Mouse (Mus musculus): Measurements from ENCODE around the gene Tnni1. TPM values are rescaled to one million over a fixed set of nuclear protein-coding genes. Genes with fewer than 3 reads are reported as not detected.

The Tnni1 gene
- total and polyA plus RNA-seq, 2 experiments from 2014 or later = 0.57 TPM; not detected in 1

- DNase-seq (ENCODE audit: low spot score) = no peak
- no peak for TF ChIP-seq CTCF (IDR thresholded peaks at IDR 0.05)
- H3K27me3 ChIP-seq (ENCODE audit: insufficient read depth, low read length) = no peaks in the 10 kb centered on the region
- H3K4me2 ChIP-seq (ENCODE audit: low read depth, low read length, poor library complexity, severe bottlenecking) = no peak overlapping the region
- no peaks in the 10 kb centered on the region for H3K9me3 ChIP-seq (ENCODE audit: low read length)
- 97% methylated on average over 1 of the region's 1 CpGs for WGBS
- no peak for ATAC-seq (ENCODE audit: low FRiP score)
- no peaks in the 10 kb centered on the region; the same call in 1 of the 2 replicates for H3K36me3 ChIP-seq (ENCODE audit: insufficient read depth, low read length)
- no peak overlapping the region for H3K9ac ChIP-seq (replicated peaks; ENCODE audit: low read length, poor library complexity, severe bottlenecking)
- no peak overlapping the region for H3K27ac ChIP-seq (ENCODE audit: low read depth, low read length)
- H3K4me3 ChIP-seq (ENCODE audit: low read depth, low read length) = no peak overlapping the region
- no peaks in the 10 kb centered on the region for H3K4me1 ChIP-seq (ENCODE audit: insufficient read depth, low read length)
These were observed 76.1 kb downstream of the Tnni1 start for GRCm38 (mm10) chr1:135855344-135855687.

DNA sequence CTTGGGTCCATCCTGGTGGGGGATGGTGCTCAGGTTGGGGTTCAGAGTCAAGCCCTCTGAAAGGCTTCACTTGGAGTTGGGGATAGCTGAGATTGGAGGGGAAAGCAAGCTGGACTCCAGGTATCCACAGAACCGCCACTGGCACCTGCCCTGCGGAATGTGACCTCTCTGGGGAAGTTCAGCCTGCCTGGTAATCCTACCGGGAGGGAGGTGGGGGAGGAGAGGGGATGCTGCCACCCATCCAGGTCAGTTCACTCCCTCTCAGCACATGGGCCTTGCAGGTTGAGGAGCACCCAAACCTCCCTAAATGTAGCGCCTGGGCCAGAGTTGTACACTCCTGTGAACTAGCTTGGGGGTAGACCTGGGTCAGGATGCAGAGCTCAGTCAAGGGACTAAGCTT, 76.8 kb downstream of the Tnni1 start:
- H3K27ac ChIP-seq (ENCODE audit: low read depth, low read length) = no peak overlapping the region
- ATAC-seq (ENCODE audit: low FRiP score) (no peak), DNase-seq (ENCODE audit: low spot score) (no peak)
- 79% methylated on average over 4 of the region's 4 CpGs for WGBS
- H3K27me3 ChIP-seq (ENCODE audit: insufficient read depth, low read length) = no peaks in the 10 kb centered on the region
- no peak overlapping the region for H3K4me2 ChIP-seq (ENCODE audit: low read depth, low read length, poor library complexity, severe bottlenecking)
- no peak overlapping the region for H3K4me3 ChIP-seq (ENCODE audit: low read depth, low read length)
- H3K36me3 ChIP-seq (ENCODE audit: insufficient read depth, low read length) = no peaks in the 10 kb centered on the region; the same call in 1 of the 2 replicates
- no peak for TF ChIP-seq CTCF (IDR thresholded peaks at IDR 0.05)
- H3K9me3 ChIP-seq (ENCODE audit: low read length) = no peaks in the 10 kb centered on the region
- no peaks in the 10 kb centered on the region for H3K4me1 ChIP-seq (ENCODE audit: insufficient read depth, low read length)
- H3K9ac ChIP-seq (replicated peaks; ENCODE audit: low read length, poor library complexity, severe bottlenecking) = no peak overlapping the region

GRCm38 (mm10) chr1:135857137-135857775, 78.0 kb downstream of the Tnni1 start:
- DNase-seq (ENCODE audit: low spot score) = no peak
- no peak for TF ChIP-seq CTCF (IDR thresholded peaks at IDR 0.05)
- ATAC-seq (ENCODE audit: low FRiP score) = no peak
- Histone ChIP-seq H3K9me3 (ENCODE audit: low read length) (no peaks in the 10 kb centered on the region), H3K36me3 (ENCODE audit: insufficient read depth, low read length) (no peaks in the 10 kb centered on the region; the same call in 1 of the 2 replicates), H3K4me1 (ENCODE audit: insufficient read depth, low read length) (no peaks in the 10 kb centered on the region), H3K4me3 (ENCODE audit: low read depth, low read length) (no peak overlapping the region), H3K4me2 (ENCODE audit: low read depth, low read length, poor library complexity, severe bottlenecking) (no peak overlapping the region), H3K9ac (replicated peaks; ENCODE audit: low read length, poor library complexity, severe bottlenecking) (no peak overlapping the region), H3K27me3 (ENCODE audit: insufficient read depth, low read length) (no peaks in the 10 kb centered on the region), H3K27ac (ENCODE audit: low read depth, low read length) (no peak overlapping the region)
- 66% methylated on average over 11 of the region's 11 CpGs for WGBS

DNA sequence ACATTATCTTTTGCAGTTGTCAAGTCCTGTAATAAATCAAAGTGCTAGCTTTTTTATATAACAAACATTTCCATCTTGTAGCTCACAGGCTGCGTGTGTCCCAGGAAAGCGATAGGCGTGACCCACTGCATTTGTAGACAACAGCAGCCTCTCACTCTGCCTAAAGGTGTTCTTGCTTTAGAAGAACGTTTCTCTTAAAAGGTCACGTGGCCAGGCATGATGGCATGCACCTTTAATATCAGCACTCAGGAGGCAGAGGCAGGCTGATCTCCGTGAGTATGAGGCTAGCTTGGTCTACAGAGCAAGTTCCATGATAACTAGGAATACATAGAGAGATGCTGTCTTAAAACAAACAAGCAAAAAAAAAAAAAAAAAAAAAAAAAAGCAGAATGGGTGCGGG, 79.3 kb downstream of the Tnni1 start:
- TF ChIP-seq CTCF (IDR thresholded peaks at IDR 0.05) = no peak
- WGBS = 90% methylated on average over 7 of the region's 7 CpGs
- H3K4me2 ChIP-seq (ENCODE audit: low read depth, low read length, poor library complexity, severe bottlenecking) = no peak overlapping the region
- H3K9me3 ChIP-seq (ENCODE audit: low read length) = no peaks in the 10 kb centered on the region
- no peak overlapping the region for H3K27ac ChIP-seq (ENCODE audit: low read depth, low read length)
- H3K36me3 ChIP-seq (ENCODE audit: insufficient read depth, low read length) = no peaks in the 10 kb centered on the region; the same call in 1 of the 2 replicates
- H3K9ac ChIP-seq (replicated peaks; ENCODE audit: low read length, poor library complexity, severe bottlenecking) = no peak overlapping the region
- H3K27me3 ChIP-seq (ENCODE audit: insufficient read depth, low read length) = no peaks in the 10 kb centered on the region
- ATAC-seq (ENCODE audit: low FRiP score) = no peak
- no peak for DNase-seq (ENCODE audit: low spot score)
- no peak overlapping the region for H3K4me3 ChIP-seq (ENCODE audit: low read depth, low read length)
- H3K4me1 ChIP-seq (ENCODE audit: insufficient read depth, low read length) = no peaks in the 10 kb centered on the region

Other genes starting within 250 kb of the Tnni1 start
- 99.1 and 109 TPM in 2 replicates for gene Nav1, start 172.1 kb upstream of the Tnni1 start, total RNA-seq (2014; rRNA removed)
- gene Nav1, start 172.1 kb upstream of the Tnni1 start, polyA plus RNA-seq (2015; fragmentation: Nextera tagmentation; extraction: Ambion mirVana) = 37.3 and 46.5 TPM in 2 replicates
- 48.1 and 64.3 TPM in 2 replicates for gene Csrp1, start 59.4 kb upstream of the Tnni1 start, total RNA-seq (2014; rRNA removed)
- gene Csrp1, start 59.4 kb upstream of the Tnni1 start, polyA plus RNA-seq (2015; fragmentation: Nextera tagmentation; extraction: Ambion mirVana) = 21.6 and 25.1 TPM in 2 replicates
- gene Phlda3, start 13.3 kb upstream of the Tnni1 start, total RNA-seq (2014; rRNA removed) = 45.1 and 54.4 TPM in 2 replicates
- 48.5 and 48.9 TPM in 2 replicates for gene Phlda3, start 13.3 kb upstream of the Tnni1 start, polyA plus RNA-seq (2015; fragmentation: Nextera tagmentation; extraction: Ambion mirVana)
- gene Lad1, start 39.2 kb downstream of the Tnni1 start, total RNA-seq (2014; rRNA removed) = 0.90 and 1.9 TPM in 2 replicates
- 0.56 and 0.64 TPM in 2 replicates for gene Lad1, start 39.2 kb downstream of the Tnni1 start, polyA plus RNA-seq (2015; fragmentation: Nextera tagmentation; extraction: Ambion mirVana)
- gene Tnnt2, start 56.9 kb downstream of the Tnni1 start, total RNA-seq (2014; rRNA removed) = 0.52 and 1.0 TPM in 2 replicates
- gene Tnnt2, start 56.9 kb downstream of the Tnni1 start, polyA plus RNA-seq (2015; fragmentation: Nextera tagmentation; extraction: Ambion mirVana) = 0.51 and 1.3 TPM in 2 replicates
- 0.24 and 2.9 TPM in 2 replicates for gene Pkp1, start 139.8 kb downstream of the Tnni1 start, total RNA-seq (2014; rRNA removed)
- 0.09 and 0.16 TPM in 2 replicates for gene Pkp1, start 139.8 kb downstream of the Tnni1 start, polyA plus RNA-seq (2015; fragmentation: Nextera tagmentation; extraction: Ambion mirVana)
- gene Igfn1, start 226.9 kb downstream of the Tnni1 start, total RNA-seq (2014; rRNA removed) = 0.22 TPM in 1 of 2 replicates, not detected in the other
- not detected in 2 replicates for gene Igfn1, start 226.9 kb downstream of the Tnni1 start, polyA plus RNA-seq (2015; fragmentation: Nextera tagmentation; extraction: Ambion mirVana)
- 110 and 119 TPM in 2 replicates for gene Tmem9, start 228.7 kb downstream of the Tnni1 start, total RNA-seq (2014; rRNA removed)
- 172 and 188 TPM in 2 replicates for gene Tmem9, start 228.7 kb downstream of the Tnni1 start, polyA plus RNA-seq (2015; fragmentation: Nextera tagmentation; extraction: Ambion mirVana)

Measured in midbrain, postnatal 0 days (tissue).